1 mouse cellular context compared by ENCODE assay signal in genomic region chr1:184534511-184534910, GRCm38 (mm10).
TF ChIP-seq lines count a peak whose summit lies in the region.

No protein-coding gene starts in this region.

TF ChIP-seq in CH12.LX, 34 proteins besides CTCF, POLR2A, EP300 and RAD21 (continued from another document):
- no peak for TF ChIP-seq HCFC1 (IDR thresholded peaks at IDR 0.05; ENCODE audit: low read depth, low read length)
- TF ChIP-seq MEF2A (IDR thresholded peaks at IDR 0.05; ENCODE audit: borderline replicate concordance, low read depth, low read length): no peak
- peak; percentile 53 for TF ChIP-seq BHLHE40 (IDR thresholded peaks at IDR 0.05; ENCODE audit: low read depth, low read length)
- TF ChIP-seq E2F4 (IDR thresholded peaks at IDR 0.05; ENCODE audit: insufficient replicate concordance, low read depth, low read length): no peak
- TF ChIP-seq JUN (IDR thresholded peaks at IDR 0.05; ENCODE audit: insufficient read depth, low read depth, low read length): peak; percentile 97
